Mouse (Mus musculus): Measurements from ENCODE around the gene Lcp1. TPM values are rescaled to one million over a fixed set of nuclear protein-coding genes. Genes with fewer than 3 reads are reported as not detected.
A peak's percentile ranks its signal among the peaks of the same experiment; 100 is the strongest.

Gene Lcp1
- total and polyA plus RNA-seq, 2 experiments = 15.5 to 55.5 TPM

DNA sequence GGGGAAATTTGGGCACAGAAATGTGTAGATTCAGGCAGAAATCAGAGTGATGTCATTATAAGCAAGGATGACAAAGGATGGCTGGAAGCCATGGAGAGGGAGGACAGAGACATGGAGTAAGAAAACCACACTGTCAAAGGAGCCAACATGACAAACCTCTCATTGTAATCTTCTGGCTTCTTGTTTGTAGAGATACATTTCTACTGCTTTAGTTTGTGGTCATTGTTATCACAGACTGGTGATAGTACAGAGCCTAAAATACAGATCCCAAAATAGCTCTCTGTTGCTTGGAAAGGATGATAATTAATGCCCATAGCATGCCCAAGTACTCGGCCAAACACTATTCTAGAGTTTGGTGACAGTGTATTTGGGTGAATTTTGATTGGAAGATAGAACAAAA lies 39.6 kb downstream of the Lcp1 start:
- 74% methylated on average over 1 of the region's 1 CpGs for WGBS
- Histone ChIP-seq H3K9ac (ENCODE audit: low read depth, low read length) (no peak overlapping the region), H3K36me3 (ENCODE audit: control insufficient read depth, insufficient read depth, low read length) (no peaks in the 10 kb centered on the region), H3K27me3 (ENCODE audit: control insufficient read depth, insufficient read depth, low read length) (no peaks in the 10 kb centered on the region), H3K27ac (replicated peaks; ENCODE audit: insufficient read depth, low read depth, low read length) (no peak overlapping the region), H3K79me2 (ENCODE audit: control insufficient read depth, insufficient read depth, low read length) (no peaks in the 10 kb centered on the region), H3K4me1 (ENCODE audit: control insufficient read depth, insufficient read depth, low read length) (no peaks in the 10 kb centered on the region; the same call in 1 of the 2 replicates), H3K4me3 (ENCODE audit: insufficient read depth, low read depth, low read length) (no peak overlapping the region)
- TF ChIP-seq POLR2A (IDR thresholded peaks at IDR 0.05; ENCODE audit: extremely low read depth, insufficient read depth, low read length) (no peak), CTCF (IDR thresholded peaks at IDR 0.05; ENCODE audit: low read depth, low read length) (no peak)
- no peak for DNase-seq (ENCODE audit: extremely low read depth, low read depth, low spot score)

DNA sequence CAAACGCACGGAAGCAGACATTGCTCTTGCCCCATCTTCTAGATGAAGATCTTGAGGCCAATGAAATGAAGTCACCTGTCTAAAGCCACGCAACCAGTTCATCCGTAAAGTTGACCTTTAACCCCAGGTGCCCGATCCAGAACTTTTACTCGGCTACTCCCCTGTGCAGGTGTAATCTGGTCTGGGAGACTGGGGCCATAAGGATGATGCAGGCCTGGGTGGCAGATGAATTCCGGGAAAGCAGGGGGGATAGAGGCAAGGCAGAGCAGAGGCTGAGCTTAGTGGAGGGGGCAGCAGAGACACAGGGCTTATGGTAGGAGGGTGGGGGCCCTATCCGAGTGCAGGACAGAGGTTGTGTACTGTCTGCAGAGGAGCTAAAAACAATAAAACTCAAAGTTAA lies 43.4 kb downstream of the Lcp1 start:
- Histone ChIP-seq H3K79me2 (ENCODE audit: control insufficient read depth, insufficient read depth, low read length) (no peaks in the 10 kb centered on the region), H3K9ac (ENCODE audit: low read depth, low read length) (no peak overlapping the region), H3K4me3 (ENCODE audit: insufficient read depth, low read depth, low read length) (no peak overlapping the region), H3K36me3 (ENCODE audit: control insufficient read depth, insufficient read depth, low read length) (no peaks in the 10 kb centered on the region), H3K27me3 (ENCODE audit: control insufficient read depth, insufficient read depth, low read length) (no peaks in the 10 kb centered on the region), H3K4me1 (ENCODE audit: control insufficient read depth, insufficient read depth, low read length) (no peaks in the 10 kb centered on the region), H3K27ac (replicated peaks; ENCODE audit: insufficient read depth, low read depth, low read length) (no peak overlapping the region)
- TF ChIP-seq CTCF (IDR thresholded peaks at IDR 0.05; ENCODE audit: low read depth, low read length) = no peak
- no peak for TF ChIP-seq POLR2A (IDR thresholded peaks at IDR 0.05; ENCODE audit: extremely low read depth, insufficient read depth, low read length)
- WGBS = 74% methylated on average over 8 of the region's 8 CpGs
- no peak for DNase-seq (ENCODE audit: extremely low read depth, low read depth, low spot score)

DNA sequence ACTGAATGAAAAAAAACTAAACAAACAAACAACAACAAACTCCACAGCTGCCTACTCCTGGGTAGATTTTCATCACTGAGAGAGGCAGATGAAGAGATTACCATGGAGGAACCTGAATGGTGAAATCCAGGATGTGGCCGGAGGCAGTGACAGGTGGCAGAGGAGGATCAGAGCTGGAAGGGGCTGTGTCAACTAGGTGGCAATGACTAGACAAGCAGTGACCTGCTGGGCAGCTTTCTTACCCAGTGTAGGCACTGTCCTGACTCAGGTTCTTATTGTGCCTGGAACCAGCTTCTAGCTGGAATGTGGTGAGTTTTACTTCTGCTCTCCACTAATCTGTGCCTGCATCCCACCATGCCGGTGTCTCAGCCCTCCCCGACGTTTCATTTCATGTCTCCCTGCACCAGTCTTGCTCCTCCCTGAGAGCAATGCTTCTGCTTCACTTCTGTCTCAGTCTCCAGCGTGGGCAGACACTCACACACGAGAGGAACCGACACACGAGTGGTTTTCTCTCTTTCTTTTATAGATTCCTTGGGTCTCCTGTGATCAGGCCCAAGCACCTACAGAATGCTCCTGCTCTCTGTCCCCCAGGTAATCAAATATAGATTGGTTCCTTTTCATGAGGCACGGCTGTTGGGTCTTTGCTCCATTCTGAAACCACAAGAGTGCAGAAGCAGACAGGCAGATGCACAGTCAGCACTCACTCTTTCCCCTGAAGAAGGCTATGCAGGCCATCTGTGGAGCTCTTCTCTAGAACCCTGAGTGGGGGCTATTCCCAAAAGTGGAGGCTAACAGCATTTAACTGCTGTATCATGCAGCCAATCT lies 44.0 kb downstream of the Lcp1 start:
- Histone ChIP-seq H3K4me3 (ENCODE audit: insufficient read depth, low read depth, low read length) (no peak overlapping the region), H3K9ac (ENCODE audit: low read depth, low read length) (no peak overlapping the region), H3K36me3 (ENCODE audit: control insufficient read depth, insufficient read depth, low read length) (no peaks in the 10 kb centered on the region), H3K27ac (replicated peaks; ENCODE audit: insufficient read depth, low read depth, low read length) (no peak overlapping the region), H3K79me2 (ENCODE audit: control insufficient read depth, insufficient read depth, low read length) (no peaks in the 10 kb centered on the region), H3K4me1 (ENCODE audit: control insufficient read depth, insufficient read depth, low read length) (no peaks in the 10 kb centered on the region), H3K27me3 (ENCODE audit: control insufficient read depth, insufficient read depth, low read length) (no peaks in the 10 kb centered on the region)
- WGBS = 88% methylated on average over 9 of the region's 9 CpGs
- no peak for DNase-seq (ENCODE audit: extremely low read depth, low read depth, low spot score)
- TF ChIP-seq POLR2A (IDR thresholded peaks at IDR 0.05; ENCODE audit: extremely low read depth, insufficient read depth, low read length) = no peak

DNA sequence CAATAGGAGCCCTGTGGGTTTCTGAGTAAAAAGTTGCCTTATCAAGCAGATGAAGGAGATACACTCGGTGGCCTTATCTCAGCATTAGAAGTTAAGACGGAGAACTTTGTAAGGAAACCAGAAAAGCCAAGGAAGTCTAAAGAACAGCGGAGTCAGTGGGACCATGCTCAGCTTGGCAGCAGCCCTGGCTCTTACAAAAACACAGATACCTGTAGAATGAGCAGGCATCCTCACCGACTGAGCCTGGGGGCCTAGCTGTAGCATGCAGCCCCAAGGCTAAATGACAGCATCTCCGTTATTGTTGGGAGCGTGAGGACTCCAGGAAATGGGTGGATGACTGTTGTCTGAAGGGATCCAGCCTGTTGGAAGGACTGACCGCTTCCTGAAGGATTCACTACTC lies 44.9 kb downstream of the Lcp1 start:
- H3K9ac ChIP-seq (ENCODE audit: low read depth, low read length) = no peak overlapping the region
- no peaks in the 10 kb centered on the region for H3K36me3 ChIP-seq (ENCODE audit: control insufficient read depth, insufficient read depth, low read length)
- no peak overlapping the region for H3K27ac ChIP-seq (replicated peaks; ENCODE audit: insufficient read depth, low read depth, low read length)
- H3K27me3 ChIP-seq (ENCODE audit: control insufficient read depth, insufficient read depth, low read length) = no peaks in the 10 kb centered on the region
- no peak for TF ChIP-seq POLR2A (IDR thresholded peaks at IDR 0.05; ENCODE audit: extremely low read depth, insufficient read depth, low read length)
- no peak for TF ChIP-seq CTCF (IDR thresholded peaks at IDR 0.05; ENCODE audit: low read depth, low read length)
- H3K4me3 ChIP-seq (ENCODE audit: insufficient read depth, low read depth, low read length) = no peak overlapping the region
- 85% methylated on average over 7 of the region's 7 CpGs for WGBS
- H3K4me1 ChIP-seq (ENCODE audit: control insufficient read depth, insufficient read depth, low read length) = no peaks in the 10 kb centered on the region
- no peak for DNase-seq (ENCODE audit: extremely low read depth, low read depth, low spot score)
- H3K79me2 ChIP-seq (ENCODE audit: control insufficient read depth, insufficient read depth, low read length) = peaks cover 3% of the 10 kb centered on the region; the same call in 1 of the 2 replicates

DNA sequence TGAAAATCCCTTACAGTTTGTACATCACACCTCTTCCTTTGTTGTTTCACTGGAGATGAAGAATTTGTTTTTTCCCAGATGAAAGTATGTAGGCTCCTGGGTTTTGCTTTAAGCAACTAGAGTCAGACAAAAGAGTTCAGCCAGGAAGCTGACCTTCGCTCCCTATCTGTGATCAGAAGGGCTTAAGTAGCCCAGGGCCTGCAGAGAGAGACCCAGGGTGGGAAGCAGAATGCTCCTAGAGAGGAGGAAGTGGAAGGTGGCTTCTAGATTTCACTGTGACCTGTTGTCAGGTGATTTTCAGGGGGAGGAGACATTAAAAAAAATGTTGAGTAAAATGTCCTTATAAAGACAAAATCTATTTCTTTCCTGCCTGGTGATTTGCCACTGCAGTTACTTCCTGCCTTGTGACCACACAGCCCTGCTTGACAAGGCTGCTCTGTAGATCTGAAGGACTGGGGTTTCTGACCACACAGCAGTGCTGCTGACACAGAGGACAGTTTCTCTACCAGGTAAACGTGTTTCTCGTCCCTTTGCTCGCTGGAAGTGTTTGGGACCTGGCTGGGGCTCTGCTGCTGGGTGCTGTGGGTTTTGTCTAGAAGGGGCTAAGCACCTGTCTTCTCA lies 45.6 kb downstream of the Lcp1 start:
- Histone ChIP-seq H3K9ac (ENCODE audit: low read depth, low read length) (peak overlapping the region; percentile 15; the same call in 1 of the 2 replicates), H3K27ac (replicated peaks; ENCODE audit: insufficient read depth, low read depth, low read length) (peak overlapping the region; percentile 3; the same call in 1 of the 2 replicates), H3K27me3 (ENCODE audit: control insufficient read depth, insufficient read depth, low read length) (no peaks in the 10 kb centered on the region), H3K36me3 (ENCODE audit: control insufficient read depth, insufficient read depth, low read length) (no peaks in the 10 kb centered on the region; the same call in 1 of the 2 replicates), H3K79me2 (ENCODE audit: control insufficient read depth, insufficient read depth, low read length) (peaks cover 3% of the 10 kb centered on the region; the same call in 1 of the 2 replicates), H3K4me3 (ENCODE audit: insufficient read depth, low read depth, low read length) (peak overlapping the region; percentile 2; the same call in 1 of the 2 replicates), H3K4me1 (ENCODE audit: control insufficient read depth, insufficient read depth, low read length) (no peaks in the 10 kb centered on the region)
- TF ChIP-seq CTCF (IDR thresholded peaks at IDR 0.05; ENCODE audit: low read depth, low read length) = no peak
- TF ChIP-seq POLR2A (IDR thresholded peaks at IDR 0.05; ENCODE audit: extremely low read depth, insufficient read depth, low read length) = no peak
- peak; percentile 62 for DNase-seq (ENCODE audit: extremely low read depth, low read depth, low spot score)
- 69% methylated on average over 4 of the region's 4 CpGs for WGBS
